Mouse (Mus musculus) liver, embryonic 14.5 days (tissue): ENCODE data around the gene Prtg.

ENCODE experiments used
- CTCF ChIP-seq: IDR thresholded peaks from 2 replicates; pipeline ENCODE4 v1.5.1; 2016; ENCODE audit warnings: antibody characterized with exemption, low read depth, control low read depth
- EP300 ChIP-seq: IDR thresholded peaks from 2 replicates; pipeline ENCODE4 v1.6.1; 2016; ENCODE audit warnings: antibody characterized with exemption, low read depth

DNA sequence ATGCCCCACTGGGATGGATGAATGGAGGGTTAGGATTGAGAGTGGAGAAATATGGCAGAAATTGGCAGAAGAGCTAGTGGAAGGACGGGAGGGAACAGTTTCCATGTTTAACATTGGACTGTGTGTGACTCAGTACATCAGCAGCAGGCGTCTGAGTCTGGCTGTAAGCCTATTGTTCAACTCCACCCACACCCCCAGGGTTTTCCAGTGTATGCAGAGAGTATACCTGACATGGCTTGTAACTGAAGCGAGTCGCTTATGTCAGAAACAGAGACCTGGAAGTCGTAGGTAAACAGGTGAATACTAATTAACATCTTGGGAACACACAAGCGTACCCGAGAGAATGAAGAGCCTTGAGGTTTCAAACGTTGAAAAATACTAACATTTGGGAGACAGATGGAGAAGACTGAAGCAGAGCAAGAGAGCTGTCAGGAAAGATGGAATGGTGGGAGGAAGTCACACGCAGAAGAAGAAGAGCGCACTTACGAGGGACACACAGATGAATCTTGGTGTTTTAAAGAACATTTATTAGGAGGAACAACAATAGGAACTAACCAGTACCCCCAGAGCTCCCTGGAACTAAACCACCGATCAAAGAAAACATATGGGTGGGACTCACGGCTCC is 124.6 kb downstream of the Prtg start:
- TF ChIP-seq CTCF, result no peak
- no peak for TF ChIP-seq EP300
